Mouse (Mus musculus) T-cell, adult 2 months (primary cell): ENCODE results near the gene Abi3bp.

Experiments used
- DNase-seq: peaks from one replicate; pipeline ENCODE4 v3.0.0; 2022; ENCODE audit warnings: low spot score

The Abi3bp gene

GRCm38 (mm10) chr16:56477677-56478574, at the start of gene Abi3bp:
Gene Abi3bp (plus strand): TSS chr16:56477878.
- DNase-seq, result no peak

- no peak for DNase-seq
Observed at GRCm38 (mm10) chr16:56435293-56436185, 42.1 kb upstream of the Abi3bp start.

GRCm38 (mm10) chr16:56440243-56440642, 37.4 kb upstream of the Abi3bp start:
- no peak for DNase-seq

- no peak for DNase-seq
Observed at GRCm38 (mm10) chr16:56441113-56441512, 36.6 kb upstream of the Abi3bp start.

GRCm38 (mm10) chr16:56441658-56442344, 35.9 kb upstream of the Abi3bp start:
- DNase-seq, result no peak

- DNase-seq, result no peak
Observed at GRCm38 (mm10) chr16:56451482-56451881, 26.2 kb upstream of the Abi3bp start.

- DNase-seq, result no peak
Observed at GRCm38 (mm10) chr16:56451923-56452322, 25.8 kb upstream of the Abi3bp start.

- no peak for DNase-seq
Observed at GRCm38 (mm10) chr16:56458052-56458754, 19.5 kb upstream of the Abi3bp start.

GRCm38 (mm10) chr16:56473160-56473559, 4.5 kb upstream of the Abi3bp start:
- no peak for DNase-seq

GRCm38 (mm10) chr16:56475676-56476075, 2.0 kb upstream of the Abi3bp start:
- DNase-seq, result no peak

GRCm38 (mm10) chr16:56478575-56479191, 1.0 kb downstream of the Abi3bp start:
- DNase-seq, result no peak

- no peak for DNase-seq
Observed at GRCm38 (mm10) chr16:56483466-56483865, 5.8 kb downstream of the Abi3bp start.

GRCm38 (mm10) chr16:56486461-56486860, 8.8 kb downstream of the Abi3bp start:
- no peak for DNase-seq

- DNase-seq, result no peak
Observed at GRCm38 (mm10) chr16:56490861-56491260, 13.2 kb downstream of the Abi3bp start.

GRCm38 (mm10) chr16:56495266-56495665, 17.6 kb downstream of the Abi3bp start:
- no peak for DNase-seq

GRCm38 (mm10) chr16:56496743-56497142, 19.1 kb downstream of the Abi3bp start:
- DNase-seq, result no peak

GRCm38 (mm10) chr16:56498680-56499079, 21.0 kb downstream of the Abi3bp start:
- no peak for DNase-seq

GRCm38 (mm10) chr16:56500441-56500840, 22.8 kb downstream of the Abi3bp start:
- no peak for DNase-seq

GRCm38 (mm10) chr16:56501101-56501500, 23.4 kb downstream of the Abi3bp start:
- no peak for DNase-seq

GRCm38 (mm10) chr16:56501513-56501912, 23.8 kb downstream of the Abi3bp start:
- no peak for DNase-seq

GRCm38 (mm10) chr16:56502134-56502533, 24.5 kb downstream of the Abi3bp start:
- DNase-seq, result no peak
